Mouse (Mus musculus) telencephalon, adult 2 months (tissue): ENCODE data around the gene Anp32a.

Source experiments
- DNase-seq: peaks from one replicate; pipeline ENCODE4 v3.0.0-alpha.2; 2011; ENCODE audit warnings: low read depth, low spot score

The Anp32a gene

DNA sequence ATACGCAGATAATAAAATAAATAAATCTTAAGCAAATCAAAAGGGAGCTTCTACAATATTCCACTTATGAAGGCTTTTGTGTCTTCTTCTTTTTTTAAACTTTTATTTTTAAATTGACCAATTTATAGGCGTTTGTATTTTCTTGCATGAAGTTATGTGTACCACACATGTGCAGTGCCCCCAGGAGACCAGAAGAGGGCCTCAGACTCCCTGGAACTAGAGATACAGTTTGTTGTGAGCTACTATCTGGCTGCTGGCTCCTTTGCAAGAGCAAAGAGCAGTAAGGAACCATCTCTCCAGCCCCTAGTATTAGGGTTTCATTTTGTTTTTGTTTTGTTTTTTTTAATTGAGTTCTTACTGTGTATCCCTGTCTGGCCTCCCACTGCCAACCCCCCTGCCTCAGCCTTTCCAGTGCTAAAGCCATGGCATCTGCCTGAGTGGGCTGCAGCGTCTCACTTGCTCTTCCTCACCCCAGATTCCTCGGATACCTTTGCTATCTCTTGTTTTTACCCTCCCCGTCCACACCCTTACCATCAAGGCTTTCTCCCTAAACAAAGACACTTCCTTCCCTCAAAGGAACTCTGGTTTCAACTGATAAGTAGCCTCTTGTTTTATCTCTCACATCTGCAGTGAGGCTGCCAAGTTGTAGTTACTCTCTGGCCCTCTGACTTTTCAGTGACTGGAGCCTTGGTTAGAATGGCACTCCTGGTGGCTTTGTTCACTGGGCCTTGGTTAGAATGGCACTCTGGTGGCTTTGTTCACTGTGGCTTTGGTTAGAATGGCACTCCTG, 66.5 kb downstream of the Anp32a start:
- DNase-seq, result no peak

DNA sequence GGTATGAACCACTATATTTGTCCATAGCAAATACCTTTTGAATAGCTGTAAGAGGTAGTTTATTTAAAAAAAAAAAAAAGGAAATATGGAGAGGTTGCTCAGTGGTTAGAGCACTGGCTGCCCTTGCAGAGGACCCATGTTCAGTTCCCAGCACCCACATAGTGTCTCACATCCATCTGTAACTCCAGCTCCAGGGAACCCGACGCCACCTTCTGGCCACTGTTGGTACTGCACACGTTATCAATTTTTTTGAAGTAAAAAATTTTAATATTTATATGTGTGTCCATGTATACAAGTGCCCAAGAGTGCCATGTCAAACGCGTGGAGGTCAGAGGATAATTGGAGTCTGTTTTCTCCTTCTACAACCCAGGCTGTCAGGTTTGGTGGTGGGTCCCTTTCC, 77.6 kb downstream of the Anp32a start:
- DNase-seq, result no peak

DNA sequence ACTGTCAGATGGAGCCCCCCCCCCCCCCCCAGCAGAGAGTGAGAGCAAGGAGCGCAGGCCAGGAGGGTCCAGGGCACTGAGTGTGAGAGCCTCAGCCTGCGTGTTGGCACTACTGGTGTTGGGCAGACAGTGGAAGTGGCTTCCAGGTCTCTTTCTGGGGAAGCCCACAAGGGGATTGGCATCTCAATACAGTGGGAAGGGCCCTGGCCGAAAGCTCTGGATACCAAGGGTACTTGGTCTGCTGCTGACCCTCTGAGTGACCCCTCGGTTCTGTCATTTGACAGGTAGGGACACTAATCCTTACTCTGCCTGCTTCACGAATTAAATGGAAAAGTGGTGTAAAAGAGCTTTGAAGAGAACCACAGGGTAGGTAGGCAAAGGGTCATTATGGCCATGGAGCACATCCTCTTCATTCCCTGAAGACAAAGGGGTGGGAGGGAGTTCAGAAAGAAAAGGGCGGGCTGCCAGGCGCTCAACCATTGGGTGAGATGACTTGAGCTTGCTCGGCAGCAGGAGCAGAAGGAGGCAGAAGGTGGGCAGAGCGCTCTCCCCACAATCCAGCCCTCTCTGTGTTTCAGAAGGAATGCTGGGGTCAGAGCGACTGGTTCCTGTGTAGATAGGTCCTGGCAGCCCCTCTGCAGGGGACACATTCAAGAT, 79.3 kb downstream of the Anp32a start:
- DNase-seq, result no peak

DNA sequence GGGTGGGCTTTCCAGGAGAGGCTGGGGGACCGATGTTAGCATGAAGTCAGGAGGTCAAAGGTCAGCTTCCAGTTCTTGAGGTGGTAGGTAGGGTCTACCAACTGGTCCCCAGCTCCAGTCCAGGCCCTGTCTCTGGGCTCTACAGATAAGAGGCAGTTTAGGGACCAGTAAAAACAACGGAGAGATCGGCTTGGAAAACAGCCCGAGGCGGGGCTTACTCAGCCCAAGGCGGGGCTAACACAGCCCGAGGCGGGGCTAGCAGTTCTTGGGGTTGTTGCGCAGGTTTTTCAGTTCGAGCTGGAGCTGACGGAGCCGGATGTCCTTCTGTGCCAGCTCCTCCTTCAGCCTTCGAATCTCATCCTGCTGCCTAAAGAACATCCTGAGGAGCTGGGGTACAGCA, 79.9 kb downstream of the Anp32a start:
- no peak for DNase-seq

DNA sequence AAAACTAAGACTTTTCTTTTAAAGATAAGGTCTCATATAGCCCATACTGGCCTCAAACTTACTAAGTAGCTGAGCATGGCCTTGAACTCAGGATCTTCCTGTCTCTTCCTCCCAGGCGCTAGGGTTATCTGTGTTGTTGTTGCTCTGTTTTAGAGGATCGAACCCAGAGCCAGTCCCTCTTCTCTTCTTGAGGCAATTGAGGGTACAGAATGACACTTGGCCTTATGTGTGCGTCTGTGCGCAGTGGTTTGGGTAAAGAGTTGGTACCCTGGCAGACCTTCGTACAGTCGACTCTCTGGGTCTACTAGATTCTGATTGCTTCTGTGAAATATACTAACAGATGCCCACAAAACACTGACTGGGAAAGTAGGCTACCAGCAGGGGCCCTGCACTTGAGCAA, 80.8 kb downstream of the Anp32a start:
- DNase-seq, result no peak

DNA sequence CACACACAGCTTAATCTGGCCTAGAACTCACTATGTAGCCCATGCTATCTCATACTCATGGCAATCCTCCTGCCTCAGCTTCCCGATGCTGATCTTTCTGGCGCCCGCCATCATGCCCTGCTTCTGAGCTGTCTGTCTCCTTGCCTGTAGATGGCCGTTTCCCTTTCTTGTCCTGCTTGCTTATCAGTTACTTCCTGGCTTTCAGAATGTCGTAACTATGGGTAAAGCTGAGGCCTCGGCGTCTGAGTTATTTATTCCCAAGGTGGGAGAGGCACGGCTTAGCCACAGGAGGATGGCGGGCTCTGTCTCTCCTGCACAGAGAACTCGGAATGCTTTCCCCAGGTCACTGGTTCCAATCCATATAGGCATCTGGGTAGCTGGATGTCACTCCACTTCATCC, 81.8 kb downstream of the Anp32a start:
- no peak for DNase-seq

GRCm38 (mm10) chr9:62423871-62424270, 82.8 kb downstream of the Anp32a start:
- DNase-seq, result no peak

DNA sequence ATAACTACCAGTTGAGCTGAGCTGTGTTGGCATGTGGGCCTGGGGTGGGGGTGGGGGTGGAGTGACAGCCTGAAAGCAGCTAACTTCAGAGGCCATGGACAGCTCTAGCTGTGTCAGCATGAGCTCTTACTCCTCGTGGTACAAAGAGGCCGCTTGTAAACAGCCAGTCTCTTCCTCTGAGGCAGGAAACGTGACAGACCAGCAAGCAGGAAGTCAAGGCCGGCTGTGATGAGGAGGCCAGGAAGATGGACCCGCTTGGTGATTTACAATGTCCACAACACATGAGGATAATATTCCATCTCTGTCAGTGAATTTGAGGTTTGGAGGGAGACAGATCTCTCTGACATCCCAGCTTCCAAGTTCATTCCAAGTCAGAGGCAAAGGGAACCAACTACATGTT, 84.2 kb downstream of the Anp32a start:
- no peak for DNase-seq

DNA sequence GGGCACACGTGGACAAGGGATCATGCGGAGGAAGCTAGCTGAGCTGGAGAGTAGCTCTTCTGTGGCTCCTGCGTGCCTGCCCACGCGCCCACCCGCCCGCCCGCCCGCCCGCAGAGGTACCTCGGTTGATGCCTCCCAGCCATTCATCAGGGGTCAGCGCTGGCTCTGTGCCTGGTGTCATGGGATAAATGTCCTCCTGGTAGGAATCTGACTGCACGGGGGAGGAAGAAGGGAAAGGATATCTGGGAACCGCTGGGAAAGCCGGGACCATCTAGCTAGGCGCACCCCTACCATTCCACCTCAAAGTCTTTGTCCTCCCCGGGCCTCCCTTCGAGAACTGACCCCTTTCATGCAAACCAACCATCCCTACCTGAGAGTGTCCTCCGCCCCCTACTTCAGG, 84.9 kb downstream of the Anp32a start:
- no peak for DNase-seq

GRCm38 (mm10) chr9:62426531-62426930, 85.4 kb downstream of the Anp32a start:
- DNase-seq, result no peak

GRCm38 (mm10) chr9:62427010-62427409, 85.9 kb downstream of the Anp32a start:
- DNase-seq, result no peak
